Mouse (Mus musculus): ENCODE measurements at regions not wholly inside any gene's neighbourhood (a gene's known extent, or its start where the extent isn't known, plus 50 kb on each side); places are given as distances from the start of the nearest gene placed in this dataset.

- no peak for DNase-seq (ENCODE audit: low spot score in 2 of 2)
These were observed 90.9 kb upstream of the Got2 start for GRCm38 (mm10) chr8:95979223-95979622.

- no peak for DNase-seq (ENCODE audit: low spot score in 2 of 2)
These were observed 86.5 kb upstream of the Got2 start for GRCm38 (mm10) chr8:95974889-95975288.

GRCm38 (mm10) chr8:95974231-95974630 is 85.9 kb upstream of the Got2 start:
- no peak for DNase-seq (ENCODE audit: low spot score in 2 of 2)

- DNase-seq (ENCODE audit: low spot score in 2 of 2), result no peak
These were observed 85.2 kb upstream of the Got2 start for GRCm38 (mm10) chr8:95973571-95973970.

GRCm38 (mm10) chr8:95968828-95969227 is 80.5 kb upstream of the Got2 start:
- DNase-seq (ENCODE audit: low spot score in 2 of 2), result no peak

GRCm38 (mm10) chr8:95966430-95966829 is 78.1 kb upstream of the Got2 start:
- DNase-seq (ENCODE audit: low spot score in 2 of 2), result no peak

- DNase-seq (ENCODE audit: low spot score in 2 of 2), result no peak
These were observed 63.9 kb upstream of the Got2 start for GRCm38 (mm10) chr8:95952257-95952656.

- peak in 1 of 2 experiments; percentile 78 for DNase-seq (ENCODE audit: low spot score in 2 of 2)
These were observed 63.4 kb upstream of the Got2 start for GRCm38 (mm10) chr8:95951794-95952193.
